Mouse (Mus musculus) adrenal gland, postnatal 4 days (tissue): ENCODE measurements at regions not wholly inside any gene's neighbourhood (a gene's known extent, or its start where the extent isn't known, plus 50 kb on each side); places are given as distances from the start of the nearest gene placed in this dataset.
A peak's percentile ranks its signal among the peaks of the same experiment; 100 is the strongest.
"Not testable (repeated sequence)": the region's sequence is repeated elsewhere in the genome, so short reads cannot be mapped to it uniquely, and the experiment has no call there.

ENCODE experiments used
- DNase-seq, 2 experiments: peaks; one replicate each; pipeline ENCODE4 v3.0.0; 2021 to 2022; ENCODE audit warnings: low spot score in 2 of 2, mixed read lengths in 2 of 2

- no peak for DNase-seq
Observed at GRCm38 (mm10) chr10:23733679-23734078, 53.4 kb downstream of the Rps12 start.

GRCm38 (mm10) chr10:23725960-23726714, 60.9 kb downstream of the Rps12 start:
- not testable (repeated sequence) for DNase-seq

- no peak for DNase-seq
Observed at GRCm38 (mm10) chr10:23718124-23718523, 69.0 kb downstream of the Rps12 start.

GRCm38 (mm10) chr10:23715511-23715910, 71.6 kb downstream of the Rps12 start:
- no peak for DNase-seq

GRCm38 (mm10) chr10:23715101-23715500, 72.0 kb downstream of the Rps12 start:
- no peak for DNase-seq

GRCm38 (mm10) chr10:23712691-23713378, 74.2 kb downstream of the Rps12 start:
- DNase-seq, result no peak

GRCm38 (mm10) chr10:23711416-23712171, 75.5 kb downstream of the Rps12 start:
- DNase-seq, result no peak

- no peak for DNase-seq
Observed at GRCm38 (mm10) chr10:23710999-23711398, 76.1 kb downstream of the Rps12 start.

GRCm38 (mm10) chr10:23708261-23708660, 78.8 kb downstream of the Rps12 start:
- no peak for DNase-seq

GRCm38 (mm10) chr10:23707141-23707540, 79.9 kb downstream of the Rps12 start:
- DNase-seq, result no peak

- DNase-seq, result no peak
Observed at GRCm38 (mm10) chr10:23704048-23704447, 83.0 kb downstream of the Rps12 start.

GRCm38 (mm10) chr10:23691291-23691690, 95.8 kb downstream of the Rps12 start:
- no peak for DNase-seq

- DNase-seq, result no peak
Observed at GRCm38 (mm10) chr10:23686969-23687368, 100.1 kb downstream of the Rps12 start.

- no peak for DNase-seq
Observed at GRCm38 (mm10) chr10:23683078-23683477, 104.0 kb downstream of the Rps12 start.

GRCm38 (mm10) chr10:23675911-23676310, 111.2 kb downstream of the Rps12 start:
- no peak for DNase-seq

- DNase-seq, result peak in 1 of 2 experiments; percentile 18
Observed at GRCm38 (mm10) chr10:23674633-23675515, 112.2 kb downstream of the Rps12 start.

GRCm38 (mm10) chr10:23672296-23672695, 114.8 kb downstream of the Rps12 start:
- no peak for DNase-seq

GRCm38 (mm10) chr10:23671494-23671893, 115.6 kb downstream of the Rps12 start:
- DNase-seq, result no peak

GRCm38 (mm10) chr10:23665916-23666315, 121.2 kb downstream of the Rps12 start:
- DNase-seq, result not testable (repeated sequence)

- no peak for DNase-seq
Observed at GRCm38 (mm10) chr10:23626201-23626600, 160.9 kb downstream of the Rps12 start.

- no peak for DNase-seq
Observed at GRCm38 (mm10) chr10:23612030-23612429, 175.0 kb downstream of the Rps12 start.
